Mouse (Mus musculus): ENCODE results near the gene Ocm. TPM values are rescaled to one million over a fixed set of nuclear protein-coding genes. Genes with fewer than 3 reads are reported as not detected.

The Ocm gene
- not detected in 2 replicates for total RNA-seq (2014; rRNA removed; ENCODE audit: low replicate concordance)
- not detected in 2 replicates for polyA plus RNA-seq (2015; fragmentation: Nextera tagmentation; extraction: Ambion mirVana)

DNA sequence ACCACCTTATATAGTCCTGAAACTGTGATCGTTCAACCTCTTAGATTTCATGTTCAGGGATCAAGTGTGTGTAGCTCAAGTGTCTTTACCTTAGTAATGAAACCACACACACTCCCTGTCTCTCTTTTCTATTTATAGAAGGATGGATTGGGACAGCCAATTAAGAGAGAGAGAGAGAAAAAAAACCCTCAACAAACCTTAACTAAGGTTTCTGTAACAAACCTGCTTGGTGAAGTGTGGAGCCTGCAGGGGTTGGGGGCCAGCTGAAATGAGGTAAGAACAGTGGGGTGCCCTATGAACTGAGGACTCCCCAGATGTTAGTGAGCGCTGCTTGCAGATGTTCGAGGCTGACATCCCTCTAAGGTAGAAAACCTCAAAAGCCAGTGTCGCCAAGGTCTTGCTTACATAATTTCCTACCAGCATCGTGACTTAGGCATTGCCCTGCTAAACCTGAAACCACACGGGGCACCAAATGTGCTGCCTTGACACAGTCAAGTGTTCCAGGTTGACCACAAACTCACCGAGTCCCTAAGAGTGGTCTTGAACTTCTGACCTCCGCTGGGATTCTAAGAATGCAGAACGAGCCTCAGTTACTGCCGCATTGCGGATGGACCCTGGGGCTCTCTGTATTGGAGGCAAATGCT lies at the start of gene Ocm:
TSS of gene Ocm (minus strand) at position 51 of the 644 bp plus-strand sequence.
- Histone ChIP-seq H3K4me1 (ENCODE audit: control insufficient read depth, insufficient read depth) (no peaks in the 10 kb centered on the region), H3K27ac (ENCODE audit: low read depth) (no peak within 1 kb of the TSS), H3K27me3 (ENCODE audit: control insufficient read depth, insufficient read depth, low read length) (no peaks in the 10 kb centered on the region), H3K4me3 (ENCODE audit: low read depth, low read length) (no peak within 1 kb of the TSS), H3K9ac (replicated peaks; ENCODE audit: low read depth, low read length) (no peak within 1 kb of the TSS), H3K4me2 (ENCODE audit: low read depth, low read length) (no peak within 1 kb of the TSS), H3K9me3 (replicated peaks; ENCODE audit: control insufficient read depth, low read length) (no peaks in the 10 kb centered on the region), H3K36me3 (replicated peaks; ENCODE audit: control insufficient read depth, insufficient read depth, low read length) (no peaks in the 10 kb centered on the region)
- 63% methylated on average over 11 of the region's 11 CpGs for WGBS
- ATAC-seq (ENCODE audit: insufficient read depth, low read depth) (no peak), DNase-seq (ENCODE audit: low spot score) (no peak)
- TF ChIP-seq EP300 (IDR thresholded peaks at IDR 0.05; ENCODE audit: low read depth) = no peak
- no peak for TF ChIP-seq CTCF (IDR thresholded peaks at IDR 0.05; ENCODE audit: low read depth)

DNA sequence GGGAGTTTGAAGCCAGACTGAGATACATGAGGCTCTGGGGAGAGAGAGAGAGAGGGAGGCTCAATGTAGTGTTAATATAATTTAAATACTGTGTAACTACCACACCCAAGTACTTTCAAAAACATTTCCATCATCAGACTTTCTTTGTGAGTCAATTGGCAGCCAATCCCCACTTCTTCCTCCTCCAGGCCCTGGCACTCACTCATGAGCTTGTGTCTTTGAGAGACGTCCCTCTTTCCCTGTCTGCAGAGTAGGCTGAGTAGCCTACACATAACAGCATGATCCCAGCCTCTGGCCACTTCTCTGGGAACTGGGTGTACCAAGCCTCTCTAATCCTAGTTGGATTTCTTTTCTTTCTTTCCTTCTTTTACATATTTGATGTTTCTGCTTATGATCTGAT lies 44.8 kb upstream of the Ocm start:
- H3K27me3 ChIP-seq (ENCODE audit: control insufficient read depth, insufficient read depth, low read length) = no peaks in the 10 kb centered on the region

DNA sequence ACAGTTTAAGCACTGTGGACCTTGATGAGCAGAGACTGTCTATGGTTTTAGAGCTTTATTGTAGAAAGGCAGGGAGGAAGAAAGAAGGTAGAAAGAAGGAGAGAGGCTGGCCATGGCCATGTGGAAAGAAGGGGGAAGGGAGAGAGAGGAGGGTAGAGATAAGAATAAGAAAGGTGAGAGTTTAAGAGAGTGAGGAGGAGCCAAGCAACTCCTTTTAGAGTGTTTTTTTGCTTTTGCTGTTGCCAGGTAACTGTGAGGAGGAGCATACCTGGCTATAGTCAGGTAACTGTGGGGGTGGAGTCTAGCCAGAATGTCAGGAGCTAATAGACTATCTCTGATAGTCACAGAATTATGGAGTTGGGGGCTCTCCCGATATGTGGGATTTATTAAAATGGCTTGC lies 43.6 kb upstream of the Ocm start:
- Histone ChIP-seq H3K9ac (replicated peaks; ENCODE audit: low read depth, low read length) (no peak overlapping the region), H3K4me2 (ENCODE audit: low read depth, low read length) (no peak overlapping the region), H3K9me3 (replicated peaks; ENCODE audit: control insufficient read depth, low read length) (no peaks in the 10 kb centered on the region), H3K27me3 (ENCODE audit: control insufficient read depth, insufficient read depth, low read length) (no peaks in the 10 kb centered on the region), H3K36me3 (replicated peaks; ENCODE audit: control insufficient read depth, insufficient read depth, low read length) (no peaks in the 10 kb centered on the region), H3K4me3 (ENCODE audit: low read depth, low read length) (no peak overlapping the region), H3K4me1 (ENCODE audit: control insufficient read depth, insufficient read depth) (no peaks in the 10 kb centered on the region), H3K27ac (ENCODE audit: low read depth) (no peak overlapping the region)
- DNase-seq (ENCODE audit: low spot score) = no peak
- TF ChIP-seq CTCF (IDR thresholded peaks at IDR 0.05; ENCODE audit: low read depth) = no peak
- TF ChIP-seq EP300 (IDR thresholded peaks at IDR 0.05; ENCODE audit: low read depth) = no peak
- 76% methylated on average over 1 of the region's 1 CpGs for WGBS
- ATAC-seq (ENCODE audit: insufficient read depth, low read depth) = no peak

More for the DNA sequence above, 44.8 kb upstream of the Ocm start:
- H3K9ac ChIP-seq (replicated peaks; ENCODE audit: low read depth, low read length) = no peak overlapping the region
- no peak for TF ChIP-seq CTCF (IDR thresholded peaks at IDR 0.05; ENCODE audit: low read depth)
- TF ChIP-seq EP300 (IDR thresholded peaks at IDR 0.05; ENCODE audit: low read depth) = no peak
- DNase-seq (ENCODE audit: low spot score) = no peak
- H3K36me3 ChIP-seq (replicated peaks; ENCODE audit: control insufficient read depth, insufficient read depth, low read length) = no peaks in the 10 kb centered on the region
- 45% methylated on average over 1 of the region's 1 CpGs for WGBS
- no peaks in the 10 kb centered on the region for H3K9me3 ChIP-seq (replicated peaks; ENCODE audit: control insufficient read depth, low read length)
- H3K4me3 ChIP-seq (ENCODE audit: low read depth, low read length) = no peak overlapping the region
- no peak for ATAC-seq (ENCODE audit: insufficient read depth, low read depth)
- H3K27ac ChIP-seq (ENCODE audit: low read depth) = no peak overlapping the region
- no peak overlapping the region for H3K4me2 ChIP-seq (ENCODE audit: low read depth, low read length)
- no peaks in the 10 kb centered on the region for H3K4me1 ChIP-seq (ENCODE audit: control insufficient read depth, insufficient read depth)

DNA sequence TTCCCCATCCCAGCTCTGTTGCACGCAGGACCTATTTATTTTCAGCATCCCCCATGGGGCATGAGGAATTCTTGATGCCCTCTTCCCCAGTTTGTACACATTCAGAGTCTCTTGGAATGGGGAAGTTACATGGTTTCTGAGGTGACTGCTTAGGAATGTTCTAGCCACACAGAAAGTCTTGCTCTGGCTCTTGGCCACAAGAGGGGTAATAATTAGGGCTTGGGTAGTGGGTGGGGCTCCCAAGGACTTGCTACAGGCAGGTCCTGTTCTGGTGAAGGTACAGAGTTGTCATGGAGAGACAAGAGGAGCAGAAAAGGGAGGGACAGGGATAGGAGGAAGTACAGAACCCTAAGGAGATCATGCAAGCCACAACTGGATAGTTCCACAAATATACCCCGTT lies 39.6 kb upstream of the Ocm start:
- H3K9me3 ChIP-seq (replicated peaks; ENCODE audit: control insufficient read depth, low read length) = no peaks in the 10 kb centered on the region
- H3K4me2 ChIP-seq (ENCODE audit: low read depth, low read length) = no peak overlapping the region
- no peaks in the 10 kb centered on the region for H3K27me3 ChIP-seq (ENCODE audit: control insufficient read depth, insufficient read depth, low read length)
- H3K4me1 ChIP-seq (ENCODE audit: control insufficient read depth, insufficient read depth) = no peaks in the 10 kb centered on the region
- ATAC-seq (ENCODE audit: insufficient read depth, low read depth) (no peak), DNase-seq (ENCODE audit: low spot score) (no peak)
- H3K27ac ChIP-seq (ENCODE audit: low read depth) = no peak overlapping the region
- TF ChIP-seq EP300 (IDR thresholded peaks at IDR 0.05; ENCODE audit: low read depth) = no peak
- TF ChIP-seq CTCF (IDR thresholded peaks at IDR 0.05; ENCODE audit: low read depth) = no peak
- H3K9ac ChIP-seq (replicated peaks; ENCODE audit: low read depth, low read length) = no peak overlapping the region
- no peak overlapping the region for H3K4me3 ChIP-seq (ENCODE audit: low read depth, low read length)
- H3K36me3 ChIP-seq (replicated peaks; ENCODE audit: control insufficient read depth, insufficient read depth, low read length) = no peaks in the 10 kb centered on the region
- WGBS = 64% methylated on average over 2 of the region's 2 CpGs

DNA sequence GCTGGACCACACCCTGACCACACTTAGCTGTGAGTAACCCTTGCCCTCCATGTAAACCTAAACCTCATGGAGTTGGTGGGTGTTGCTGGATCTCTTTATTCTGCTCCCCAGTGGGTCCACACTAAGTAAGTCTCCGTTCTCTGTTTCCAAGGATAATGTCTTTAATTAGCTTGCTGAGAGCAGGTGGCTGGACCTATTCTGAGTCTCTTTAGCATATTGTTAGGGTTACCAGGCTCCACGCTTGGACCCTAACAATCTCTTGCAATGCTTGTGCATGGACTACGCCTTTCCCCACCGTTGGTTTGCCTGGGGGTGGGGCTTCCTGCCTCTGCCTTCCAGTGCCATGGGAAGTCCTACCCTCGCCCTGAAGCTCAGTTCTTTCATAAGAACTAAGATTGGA lies 37.6 kb upstream of the Ocm start:
- TF ChIP-seq CTCF (IDR thresholded peaks at IDR 0.05; ENCODE audit: low read depth) (no peak), EP300 (IDR thresholded peaks at IDR 0.05; ENCODE audit: low read depth) (no peak)
- Histone ChIP-seq H3K27ac (ENCODE audit: low read depth) (no peak overlapping the region), H3K9ac (replicated peaks; ENCODE audit: low read depth, low read length) (no peak overlapping the region), H3K9me3 (replicated peaks; ENCODE audit: control insufficient read depth, low read length) (no peaks in the 10 kb centered on the region), H3K4me3 (ENCODE audit: low read depth, low read length) (no peak overlapping the region), H3K4me1 (ENCODE audit: control insufficient read depth, insufficient read depth) (no peaks in the 10 kb centered on the region), H3K4me2 (ENCODE audit: low read depth, low read length) (no peak overlapping the region), H3K27me3 (ENCODE audit: control insufficient read depth, insufficient read depth, low read length) (no peaks in the 10 kb centered on the region), H3K36me3 (replicated peaks; ENCODE audit: control insufficient read depth, insufficient read depth, low read length) (no peaks in the 10 kb centered on the region)
- ATAC-seq (ENCODE audit: insufficient read depth, low read depth) (no peak), DNase-seq (ENCODE audit: low spot score) (no peak)
- WGBS = 64% methylated on average over 5 of the region's 5 CpGs

DNA sequence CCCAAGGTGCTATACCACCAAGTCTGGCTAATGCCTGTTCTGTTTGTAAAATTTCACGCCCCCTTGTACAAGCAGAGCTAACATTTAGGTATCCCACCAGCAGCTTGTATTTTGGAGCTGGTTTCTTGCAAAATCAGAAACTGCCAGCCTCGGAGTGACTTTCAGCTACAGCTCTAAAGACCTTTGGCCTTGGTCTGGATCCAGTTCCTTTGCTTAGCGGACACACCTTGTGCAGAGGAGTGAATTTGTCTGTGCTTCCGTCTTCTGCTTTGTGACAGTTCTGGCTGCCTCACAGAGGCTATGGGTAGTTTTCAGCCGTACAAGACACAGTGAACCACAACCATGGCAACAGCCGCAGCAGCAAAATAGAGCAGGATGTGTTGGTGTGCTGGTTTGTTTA lies 27.9 kb upstream of the Ocm start:
- Histone ChIP-seq H3K27ac (ENCODE audit: low read depth) (no peak overlapping the region), H3K36me3 (replicated peaks; ENCODE audit: control insufficient read depth, insufficient read depth, low read length) (no peaks in the 10 kb centered on the region), H3K4me3 (ENCODE audit: low read depth, low read length) (no peak overlapping the region), H3K27me3 (ENCODE audit: control insufficient read depth, insufficient read depth, low read length) (no peaks in the 10 kb centered on the region), H3K4me1 (ENCODE audit: control insufficient read depth, insufficient read depth) (no peaks in the 10 kb centered on the region), H3K9me3 (replicated peaks; ENCODE audit: control insufficient read depth, low read length) (no peaks in the 10 kb centered on the region), H3K4me2 (ENCODE audit: low read depth, low read length) (no peak overlapping the region), H3K9ac (replicated peaks; ENCODE audit: low read depth, low read length) (no peak overlapping the region)
- ATAC-seq (ENCODE audit: insufficient read depth, low read depth) (no peak), DNase-seq (ENCODE audit: low spot score) (no peak)
- 85% methylated on average over 6 of the region's 6 CpGs for WGBS
- no peak for TF ChIP-seq CTCF (IDR thresholded peaks at IDR 0.05; ENCODE audit: low read depth)
